Mouse (Mus musculus): Measurements from ENCODE around the gene Rgl2. TPM values are rescaled to one million over a fixed set of nuclear protein-coding genes. Genes with fewer than 3 reads are reported as not detected.

Rgl2 gene
- total and polyA plus RNA-seq, 3 experiments = 24.9 to 43.6 TPM; not detected in 1

GRCm38 (mm10) chr17:33915671-33916250, 13.6 kb upstream of the Rgl2 start, which contains the start of the genes Tapbp and Zbtb22:
Gene Tapbp, plus strand, starts transcription at chr17:33915899.
Gene Zbtb22, plus strand, starts transcription at chr17:33915904.
- Histone ChIP-seq H3K4me3 (ENCODE audit: control insufficient read depth in 1 of 2, insufficient read depth in 1 of 2, low read depth in 2 of 2, low read length in 2 of 2) (peak within 1 kb of the TSS; percentile 69 to 82), H3K9me3 (replicated peaks; ENCODE audit: insufficient read depth, low read length) (no peaks in the 10 kb centered on the region), H3K79me2 (ENCODE audit: control insufficient read depth, insufficient read depth, low read length, poor library complexity) (peaks cover 23% of the 10 kb centered on the region), H3K27ac (ENCODE audit: control insufficient read depth, low read depth, low read length) (peak within 1 kb of the TSS; percentile 41), H3K4me1 (ENCODE audit: control insufficient read depth in 1 of 2, insufficient read depth in 2 of 2, low read length in 2 of 2) (peaks cover 4 to 14% of the 10 kb centered on the region in 2 experiments; a peak in 2 of 4 replicates), H3K9ac (ENCODE audit: control insufficient read depth, low read depth, low read length, poor library complexity, severe bottlenecking) (peak within 1 kb of the TSS; percentile 63), H3K36me3 (ENCODE audit: control insufficient read depth in 1 of 2, insufficient read depth in 2 of 2, low read length in 2 of 2) (peaks cover 0 to 8% of the 10 kb centered on the region in 2 experiments), H3K27me3 (ENCODE audit: control insufficient read depth in 1 of 2, insufficient read depth in 2 of 2, low read length in 2 of 2) (no peaks in the 10 kb centered on the region)
- DNase-seq (ENCODE audit: low read depth, low spot score) = peak; percentile 99
- TF ChIP-seq ZMIZ1 (IDR thresholded peaks at IDR 0.05; ENCODE audit: low read depth, low read length) = peak; percentile 60; the same call in 1 of the 2 replicates
- TF ChIP-seq USF1 (IDR thresholded peaks at IDR 0.05; ENCODE audit: low read depth, low read length) = 0 out of 2 replicates have a peak, but pooled peaks have one; percentile 10
- TF ChIP-seq USF2 (IDR thresholded peaks at IDR 0.05; ENCODE audit: borderline replicate concordance in 1 of 2, insufficient read depth in 1 of 2, low read depth in 1 of 2, low read length in 2 of 2) = peak in 1 of 2 experiments; percentile 81; a peak in 2 of 4 replicates
- no peak; the same call in 1 of the 2 replicates for TF ChIP-seq KAT2A (conservative IDR thresholded peaks at IDR 0.05; ENCODE audit: low read depth, low read length)
- 0 out of 2 replicates have a peak, but pooled peaks have one; percentile 24 for TF ChIP-seq RCOR1 (IDR thresholded peaks at IDR 0.05; ENCODE audit: low read depth, low read length)
- peak; percentile 84 for TF ChIP-seq CHD2 (IDR thresholded peaks at IDR 0.05; ENCODE audit: low read length)
- no peak for TF ChIP-seq POLR2AphosphoS5 (IDR thresholded peaks at IDR 0.05; ENCODE audit: borderline replicate concordance, low read depth, low read length)
- peak; percentile 83 for TF ChIP-seq MXI1 (IDR thresholded peaks at IDR 0.05; ENCODE audit: low read depth, low read length)
- TF ChIP-seq HCFC1 (IDR thresholded peaks at IDR 0.05; ENCODE audit: low read depth, low read length) = peak; percentile 92
- peak; percentile 35 to 59; a peak in 3 of 4 replicates for TF ChIP-seq POLR2A (IDR thresholded peaks at IDR 0.05; ENCODE audit: control insufficient read depth in 1 of 2, insufficient read depth in 1 of 2, low read depth in 1 of 2, low read length in 2 of 2, poor library complexity in 1 of 2)
- no peak; the same call in none of the 2 replicates for TF ChIP-seq MAZ (IDR thresholded peaks at IDR 0.05; ENCODE audit: low read depth, low read length)
- TF ChIP-seq NELFE (IDR thresholded peaks at IDR 0.05; ENCODE audit: low read depth, low read length) = peak; percentile 40; the same call in 1 of the 2 replicates
- TF ChIP-seq NRF1 (IDR thresholded peaks at IDR 0.05; ENCODE audit: insufficient read depth, low read depth, low read length, poor library complexity, severe bottlenecking) = 0 out of 2 replicates have a peak, but pooled peaks have one; percentile 15
- TF ChIP-seq SIN3A (IDR thresholded peaks at IDR 0.05; ENCODE audit: low read length) = peak; percentile 100
- peak; percentile 45 for TF ChIP-seq TCF12 (IDR thresholded peaks at IDR 0.05; ENCODE audit: low read depth, low read length)
- peak; percentile 90 for TF ChIP-seq POLR2AphosphoS2 (IDR thresholded peaks at IDR 0.05; ENCODE audit: low read length)
- TF ChIP-seq ZNF384 (IDR thresholded peaks at IDR 0.05; ENCODE audit: low read depth, low read length) = no peak
- TF ChIP-seq E2F4 (IDR thresholded peaks at IDR 0.05; ENCODE audit: borderline replicate concordance, low read depth, low read length) = no peak
- no peak; the same call in 1 of the 2 replicates for TF ChIP-seq SMC3 (IDR thresholded peaks at IDR 0.05; ENCODE audit: low read depth, low read length)
- TF ChIP-seq BHLHE40 (IDR thresholded peaks at IDR 0.05; ENCODE audit: borderline replicate concordance, low read depth, low read length) = 0 out of 2 replicates have a peak, but pooled peaks have one; percentile 10
- peak; percentile 53; the same call in 1 of the 2 replicates for TF ChIP-seq ETS1 (IDR thresholded peaks at IDR 0.05; ENCODE audit: low read depth, low read length)
- TF ChIP-seq TBP (IDR thresholded peaks at IDR 0.05; ENCODE audit: low read depth, low read length) = peak; percentile 83; the same call in 1 of the 2 replicates
- peak; percentile 91 for TF ChIP-seq ELF1 (IDR thresholded peaks at IDR 0.05; ENCODE audit: low read depth, low read length)
- TF ChIP-seq ZC3H11A (IDR thresholded peaks at IDR 0.05; ENCODE audit: low read depth, low read length) = no peak
- 0 out of 2 replicates have a peak, but pooled peaks have one; percentile 34 for TF ChIP-seq MYB (IDR thresholded peaks at IDR 0.05; ENCODE audit: low read depth, low read length)
- no peak for TF ChIP-seq UBTF (IDR thresholded peaks at IDR 0.05; ENCODE audit: borderline replicate concordance, insufficient read depth, low read depth, low read length)
- TF ChIP-seq ZKSCAN1 (IDR thresholded peaks at IDR 0.05; ENCODE audit: low read depth, low read length) = no peak
